Mouse (Mus musculus): ENCODE measurements around the gene Chst11.

GRCm38 (mm10) chr10:83137103-83137502 is 151.8 kb downstream of the Chst11 start:
- TF ChIP-seq CTCF (IDR thresholded peaks at IDR 0.05; ENCODE audit: borderline replicate concordance, extremely low read depth, insufficient read depth, insufficient read length) (no peak), POLR2A (IDR thresholded peaks at IDR 0.05; ENCODE audit: borderline replicate concordance, extremely low read depth, insufficient read depth, insufficient read length, poor library complexity, severe bottlenecking) (no peak)
